Mouse (Mus musculus): ENCODE results near the gene Ccdc17. TPM values are rescaled to one million over a fixed set of nuclear protein-coding genes. Genes with fewer than 3 reads are reported as not detected.

Ccdc17 gene
- polyA plus RNA-seq (2016; fragmentation: Nextera tagmentation; extraction: Ambion mirVana), result 1.6 and 1.7 TPM in 2 replicates

- Histone ChIP-seq H3K4me1 (peaks cover 28% of the 10 kb centered on the region), H3K9me3 (no peaks in the 10 kb centered on the region), H3K4me3 (peak within 1 kb of the TSS; percentile 74), H3K36me3 (replicated peaks) (peaks cover 61% of the 10 kb centered on the region), H3K27me3 (replicated peaks; ENCODE audit: low read depth, poor library complexity, severe bottlenecking) (no peaks in the 10 kb centered on the region), H3K27ac (replicated peaks) (peak within 1 kb of the TSS; percentile 79)
- WGBS, result 25% methylated on average over 5 of the region's 5 CpGs
- DNase-seq (ENCODE audit: low spot score), result no peak
Observed at GRCm38 (mm10) chr4:116596379-116596778, at the start of gene Ccdc17. TSS of gene Ccdc17 (plus strand) at chr4:116596654.

GRCm38 (mm10) chr4:116550432-116550831 is 46.0 kb upstream of the Ccdc17 start:
- no peaks in the 10 kb centered on the region for H3K27me3 ChIP-seq (replicated peaks; ENCODE audit: low read depth, poor library complexity, severe bottlenecking)
- H3K36me3 ChIP-seq (replicated peaks), result peaks cover 22% of the 10 kb centered on the region
- no peak overlapping the region for H3K4me3 ChIP-seq
- no peak overlapping the region for H3K27ac ChIP-seq (replicated peaks)
- no peaks in the 10 kb centered on the region for H3K9me3 ChIP-seq
- DNase-seq (ENCODE audit: low spot score), result no peak
- 88% methylated on average over 1 of the region's 1 CpGs for WGBS
- no peaks in the 10 kb centered on the region for H3K4me1 ChIP-seq

GRCm38 (mm10) chr4:116553035-116553434 is 43.4 kb upstream of the Ccdc17 start:
- Histone ChIP-seq H3K36me3 (replicated peaks) (peaks cover 22% of the 10 kb centered on the region), H3K27ac (replicated peaks) (no peak overlapping the region), H3K9me3 (no peaks in the 10 kb centered on the region), H3K27me3 (replicated peaks; ENCODE audit: low read depth, poor library complexity, severe bottlenecking) (no peaks in the 10 kb centered on the region), H3K4me3 (no peak overlapping the region), H3K4me1 (peaks cover 6% of the 10 kb centered on the region; the same call in 1 of the 2 replicates)
- 95% methylated on average over 3 of the region's 3 CpGs for WGBS
- no peak for DNase-seq (ENCODE audit: low spot score)

- H3K4me3 ChIP-seq, result peak within 1 kb of the TSS; percentile 83
- peak within 1 kb of the TSS; percentile 92 for H3K27ac ChIP-seq (replicated peaks)
- DNase-seq (ENCODE audit: low spot score), result peak; percentile 81
- no peaks in the 10 kb centered on the region for H3K9me3 ChIP-seq
- peaks cover 27% of the 10 kb centered on the region for H3K36me3 ChIP-seq (replicated peaks)
- H3K27me3 ChIP-seq (replicated peaks; ENCODE audit: low read depth, poor library complexity, severe bottlenecking), result no peaks in the 10 kb centered on the region
- H3K4me1 ChIP-seq, result peaks cover 17% of the 10 kb centered on the region
- 5% methylated on average over 23 of the region's 23 CpGs for WGBS
Observed at GRCm38 (mm10) chr4:116555413-116556300, 40.8 kb upstream of the Ccdc17 start, which contains the start of gene Tmem69. TSS of gene Tmem69 (minus strand) at chr4:116555936.

GRCm38 (mm10) chr4:116556561-116557305 is 39.7 kb upstream of the Ccdc17 start:
- WGBS, result under 1% methylated on average over 28 of the region's 28 CpGs
- peak overlapping the region; percentile 92 for H3K27ac ChIP-seq (replicated peaks)

GRCm38 (mm10) chr4:116557306-116558121 is 38.9 kb upstream of the Ccdc17 start, which contains the start of gene Gpbp1l1:
TSS of gene Gpbp1l1 (plus strand) at chr4:116557658.
- WGBS, result under 1% methylated on average over 78 of the region's 78 CpGs
- no peaks in the 10 kb centered on the region for H3K27me3 ChIP-seq (replicated peaks; ENCODE audit: low read depth, poor library complexity, severe bottlenecking)
- H3K36me3 ChIP-seq (replicated peaks), result peaks cover 40% of the 10 kb centered on the region
- H3K9me3 ChIP-seq, result no peaks in the 10 kb centered on the region
- DNase-seq (ENCODE audit: low spot score), result peak; percentile 99
- peaks cover 17% of the 10 kb centered on the region for H3K4me1 ChIP-seq
- peak within 1 kb of the TSS; percentile 92 for H3K27ac ChIP-seq (replicated peaks)
- peak within 1 kb of the TSS; percentile 83 for H3K4me3 ChIP-seq

More at GRCm38 (mm10) chr4:116556561-116557305, 39.7 kb upstream of the Ccdc17 start:
- Histone ChIP-seq H3K4me1 (peaks cover 17% of the 10 kb centered on the region), H3K27me3 (replicated peaks; ENCODE audit: low read depth, poor library complexity, severe bottlenecking) (no peaks in the 10 kb centered on the region), H3K36me3 (replicated peaks) (peaks cover 36% of the 10 kb centered on the region), H3K4me3 (peak overlapping the region; percentile 83), H3K9me3 (no peaks in the 10 kb centered on the region)
- peak; percentile 93 for DNase-seq (ENCODE audit: low spot score)

- no peaks in the 10 kb centered on the region for H3K9me3 ChIP-seq
- peak overlapping the region; percentile 92 for H3K27ac ChIP-seq (replicated peaks)
- peaks cover 37% of the 10 kb centered on the region for H3K36me3 ChIP-seq (replicated peaks)
- H3K27me3 ChIP-seq (replicated peaks; ENCODE audit: low read depth, poor library complexity, severe bottlenecking), result no peaks in the 10 kb centered on the region
- H3K4me1 ChIP-seq, result peaks cover 17% of the 10 kb centered on the region
- H3K4me3 ChIP-seq, result peak overlapping the region; percentile 83
- WGBS, result 6% methylated on average over 15 of the region's 15 CpGs
- DNase-seq (ENCODE audit: low spot score), result no peak
Observed at GRCm38 (mm10) chr4:116558151-116558882, 38.1 kb upstream of the Ccdc17 start.

- Histone ChIP-seq H3K4me1 (peaks cover 28% of the 10 kb centered on the region), H3K4me3 (0 out of 2 replicates have a peak overlapping the region, but pooled peaks have one; percentile 74), H3K9me3 (no peaks in the 10 kb centered on the region), H3K27ac (replicated peaks) (no peak overlapping the region), H3K36me3 (replicated peaks) (peaks cover 61% of the 10 kb centered on the region), H3K27me3 (replicated peaks; ENCODE audit: low read depth, poor library complexity, severe bottlenecking) (no peaks in the 10 kb centered on the region)
- no peak for DNase-seq (ENCODE audit: low spot score)
- WGBS, result 82% methylated on average over 8 of the region's 8 CpGs
Observed at GRCm38 (mm10) chr4:116595793-116596192, 661 bp upstream of the Ccdc17 start.

GRCm38 (mm10) chr4:116596978-116597881 is 776 bp downstream of the Ccdc17 start:
- peak; percentile 92 for DNase-seq (ENCODE audit: low spot score)
- Histone ChIP-seq H3K9me3 (no peaks in the 10 kb centered on the region), H3K27ac (replicated peaks) (peak overlapping the region; percentile 79), H3K4me1 (peaks cover 28% of the 10 kb centered on the region), H3K4me3 (peak overlapping the region; percentile 74), H3K36me3 (replicated peaks) (peaks cover 61% of the 10 kb centered on the region), H3K27me3 (replicated peaks; ENCODE audit: low read depth, poor library complexity, severe bottlenecking) (no peaks in the 10 kb centered on the region)
- WGBS, result 1% methylated on average over 50 of the region's 50 CpGs

GRCm38 (mm10) chr4:116612621-116613020 is 16.2 kb downstream of the Ccdc17 start:
- H3K27me3 ChIP-seq (replicated peaks; ENCODE audit: low read depth, poor library complexity, severe bottlenecking), result no peaks in the 10 kb centered on the region
- H3K27ac ChIP-seq (replicated peaks), result no peak overlapping the region
- DNase-seq (ENCODE audit: low spot score), result no peak
- WGBS, result 97% methylated on average over 2 of the region's 2 CpGs
- H3K36me3 ChIP-seq (replicated peaks), result peaks cover 100% of the 10 kb centered on the region
- H3K4me1 ChIP-seq, result no peaks in the 10 kb centered on the region
- no peak overlapping the region for H3K4me3 ChIP-seq
- no peaks in the 10 kb centered on the region for H3K9me3 ChIP-seq
